Mouse (Mus musculus) C3H10T1/2 (cell line): ENCODE measurements around the gene Cdkl1. TPM values are rescaled to one million over a fixed set of nuclear protein-coding genes. Genes with fewer than 3 reads are reported as not detected.

Experiments
- polyA plus RNA-seq, 2 experiments: library from polyadenylated mRNA; unstranded; fragments of >200 nt; fragmentation: generic; extraction: Trizol; gene quantifications; one replicate each; pipeline ENCODE4 v1.2.1; 2012; ENCODE audit warnings: missing spikeins in 2 of 2

Gene Cdkl1
- not detected for polyA plus RNA-seq

GRCm38 (mm10) chr12:69790530-69791505 is at the start of gene Cdkl1:
Gene Cdkl1 (minus strand): TSS chr12:69791267.

GRCm38 (mm10) chr12:69724711-69725460 is 66.2 kb downstream of the Cdkl1 start, which contains the start of the genes L2hgdh and Atp5s:
Gene L2hgdh (minus strand): TSS chr12:69724873.
Gene Atp5s (plus strand): TSS chr12:69724950.

Other genes with a start within 250 kb of the Cdkl1 start
- gene Vcpkmt, start 208.2 kb downstream of the Cdkl1 start, polyA plus RNA-seq, result 10 to 100 TPM; 12.0 to 12.5 TPM
- 1 to 10 TPM in 1 of 2 experiments, under 1 TPM in 1; 0.16 to 2.5 TPM for gene Sos2, start 109.4 kb downstream of the Cdkl1 start, polyA plus RNA-seq
- gene L2hgdh, start 66.4 kb downstream of the Cdkl1 start, polyA plus RNA-seq, result 1 to 10 TPM in 1 of 2 experiments, under 1 TPM in 1; 0.37 to 2.2 TPM
- gene Atp5s, start 66.3 kb downstream of the Cdkl1 start, polyA plus RNA-seq, result 1 to 10 TPM in 1 of 2 experiments, under 1 TPM in 1; 0.82 to 8.3 TPM
- 1 to 10 TPM in 1 of 2 experiments, under 1 TPM in 1; 0.06 to 1.7 TPM for gene Atl1, start 101.3 kb upstream of the Cdkl1 start, polyA plus RNA-seq
- gene Map4k5, start 101.9 kb upstream of the Cdkl1 start, polyA plus RNA-seq, result 1 to 10 TPM in 1 of 2 experiments, under 1 TPM in 1; 0.55 to 5.7 TPM
- 10 to 100 TPM in 1 of 2 experiments, 1 to 10 TPM in 1; 7.2 to 24.1 TPM for gene Sav1, start 195.7 kb upstream of the Cdkl1 start, polyA plus RNA-seq